Mouse (Mus musculus) T-helper 2 cell (primary cell): ENCODE results near the gene Olfr1009.
"Not testable (repeated sequence)": the region's sequence is repeated elsewhere in the genome, so short reads cannot be mapped to it uniquely, and the experiment has no call there.

Source experiments
- in situ Hi-C: fragments of 300-600 bp; cut with MboI, MseI; formaldehyde crosslinking; loops from one replicate; pipeline ENCODE4 v1.15.1; 2025; ENCODE audit warnings: high pct_unique_total_duplicates

Olfr1009 gene

GRCm38 (mm10) chr2:85715119-85715518 lies at the start of gene Olfr1009:
Olfr1009 (plus strand) TSS chr2:85715419.
- in situ Hi-C loops = no loop called here

- in situ Hi-C loops = no loop called here
These were observed 36.6 kb upstream of the Olfr1009 start, which contains the start of gene Olfr1006 for GRCm38 (mm10) chr2:85678667-85679066. Olfr1006 (minus strand) TSS chr2:85678767.

- in situ Hi-C loops = no loop called here
These were observed 26.1 kb upstream of the Olfr1009 start, which contains the start of gene Olfr1008 for GRCm38 (mm10) chr2:85689131-85689530. Olfr1008 (plus strand) TSS chr2:85689431.

GRCm38 (mm10) chr2:85710680-85711079 lies 4.5 kb upstream of the Olfr1009 start:
- in situ Hi-C loops = not testable (repeated sequence)

GRCm38 (mm10) chr2:85711159-85711558 lies 4.1 kb upstream of the Olfr1009 start:
- in situ Hi-C loops = no loop called here

GRCm38 (mm10) chr2:85725793-85726192 lies 10.6 kb downstream of the Olfr1009 start:
- in situ Hi-C loops = no loop called here

GRCm38 (mm10) chr2:85753822-85754221 lies 38.6 kb downstream of the Olfr1009 start:
- in situ Hi-C loops = loop anchor here (5.0 kb wide), 1 partner anchor 48 kb away; the partner anchor contains the start of gene Olfr1016

- in situ Hi-C loops = no loop called here
These were observed 47.4 kb downstream of the Olfr1009 start, which contains the start of gene Olfr1012 for GRCm38 (mm10) chr2:85762666-85763065. Olfr1012 (minus strand) TSS chr2:85762766.

- in situ Hi-C loops = no loop called here
These were observed 51.6 kb downstream of the Olfr1009 start, which contains the start of gene Olfr1013 for GRCm38 (mm10) chr2:85766798-85767197. Olfr1013 (plus strand) TSS chr2:85767098.

GRCm38 (mm10) chr2:85772413-85772812 lies 57.2 kb downstream of the Olfr1009 start, which contains the start of gene Olfr1014:
Olfr1014 (plus strand) TSS chr2:85772713.
- in situ Hi-C loops = no loop called here
